Mouse (Mus musculus) cerebellum, adult (tissue): ENCODE results near the gene Sh2d1a.

Source experiments
- ATAC-seq: cut with Nextera tagmentation; 2 replicates; pipeline ENCODE4 v1.9.2; 2017; ENCODE audit warnings: mild to moderate bottlenecking, moderate library complexity, mixed read lengths; ENCODE audit not compliant: insufficient number of reproducible peaks, low FRiP score, low TSS enrichment

Sh2d1a gene

GRCm38 (mm10) chrX:42502291-42503043 is at the start of gene Sh2d1a:
Gene Sh2d1a, plus strand, starts transcription at chrX:42502453.
- no peak for ATAC-seq

GRCm38 (mm10) chrX:42453001-42453400 is 49.3 kb upstream of the Sh2d1a start:
- ATAC-seq, result no peak

GRCm38 (mm10) chrX:42454533-42454932 is 47.7 kb upstream of the Sh2d1a start:
- ATAC-seq, result no peak

- no peak for ATAC-seq
Observed at GRCm38 (mm10) chrX:42489446-42489845, 12.8 kb upstream of the Sh2d1a start, which contains the start of gene Tex13c2. Gene Tex13c2, plus strand, starts transcription at chrX:42489691.

GRCm38 (mm10) chrX:42490336-42490735 is 11.9 kb upstream of the Sh2d1a start:
- ATAC-seq, result no peak

- ATAC-seq, result no peak
Observed at GRCm38 (mm10) chrX:42500538-42500937, 1.7 kb upstream of the Sh2d1a start.

GRCm38 (mm10) chrX:42511105-42511504 is 8.9 kb downstream of the Sh2d1a start:
- ATAC-seq, result no peak

GRCm38 (mm10) chrX:42512567-42512966 is 10.3 kb downstream of the Sh2d1a start:
- ATAC-seq, result no peak

- ATAC-seq, result no peak
Observed at GRCm38 (mm10) chrX:42522868-42523267, 20.6 kb downstream of the Sh2d1a start.

- ATAC-seq, result no peak
Observed at GRCm38 (mm10) chrX:42530703-42531102, 28.4 kb downstream of the Sh2d1a start.

GRCm38 (mm10) chrX:42540030-42540755 is 37.9 kb downstream of the Sh2d1a start:
- ATAC-seq, result peak; percentile 93

GRCm38 (mm10) chrX:42540756-42541053 is 38.5 kb downstream of the Sh2d1a start:
- ATAC-seq, result no peak

- ATAC-seq, result no peak
Observed at GRCm38 (mm10) chrX:42545076-42545475, 42.8 kb downstream of the Sh2d1a start.

GRCm38 (mm10) chrX:42548513-42548912 is 46.3 kb downstream of the Sh2d1a start:
- no peak for ATAC-seq

GRCm38 (mm10) chrX:42557284-42557683 is 55.0 kb downstream of the Sh2d1a start:
- peak; percentile 64; the same call in 1 of the 2 replicates for ATAC-seq

- no peak for ATAC-seq
Observed at GRCm38 (mm10) chrX:42558683-42559082, 56.4 kb downstream of the Sh2d1a start.
